In genomic region chr9:44479628-44480428, GRCm38 (mm10) we compare ENCODE assay signal across 8 mouse cellular contexts. TPM values are rescaled to one million over a fixed set of nuclear protein-coding genes. Genes with fewer than 3 reads are reported as not detected.
DNase-seq lines count a peak whose midpoint lies in the region; ATAC-seq lines count a peak whose summit lies in the region.

No protein-coding gene starts in this region.

- H3K9ac ChIP-seq in intestine, embryonic 16.5 days (ENCODE audit: low read depth, low read length), result peak overlapping the region; percentile 94

- no peaks in the 10 kb centered on the region for H3K36me3 ChIP-seq in intestine, embryonic 16.5 days (ENCODE audit: control insufficient read depth, insufficient read depth, low read length)

- WGBS in intestine, embryonic 16.5 days, result under 1% methylated on average over 26 of the region's 26 CpGs

- ATAC-seq in intestine, embryonic 16.5 days, result peak; percentile 47

- H3K27ac ChIP-seq in intestine, embryonic 16.5 days (ENCODE audit: low read length), result peak overlapping the region; percentile 98

- H3K4me2 ChIP-seq in intestine, embryonic 16.5 days (ENCODE audit: low read depth, low read length), result peak overlapping the region; percentile 83

- peaks cover 29% of the 10 kb centered on the region for H3K4me1 ChIP-seq in intestine, embryonic 16.5 days (ENCODE audit: control insufficient read depth, insufficient read depth, low read length)

- H3K9me3 ChIP-seq in intestine, embryonic 16.5 days (ENCODE audit: control insufficient read depth, low read length), result no peaks in the 10 kb centered on the region

- H3K4me3 ChIP-seq in intestine, embryonic 16.5 days (ENCODE audit: low read length), result peak overlapping the region; percentile 77

- intact Hi-C loops in gastrocnemius, postnatal 36 days (cut with DNase I), result no loop called here
- intact Hi-C loops in left cerebral cortex, postnatal 36 days (cut with DNase I), result loop anchor here (1.0 to 2.0 kb wide), 3 partner anchors 19 to 26 kb away; partner anchors contain the start of gene Upk2

- peak; percentile 80 for DNase-seq in ovary, adult 18-20 months (ENCODE audit: low spot score)
- no peak for DNase-seq in ovary, postnatal 14 days (ENCODE audit: low spot score)
- DNase-seq in embryo, embryonic 11 days, result peak; percentile 91
- peak; percentile 87 to 88 for DNase-seq in gastrocnemius, postnatal 36 days
- peak; percentile 89 for DNase-seq in left cerebral cortex, postnatal 36 days (ENCODE audit: low spot score in 2 of 2)
- peak; percentile 88 for DNase-seq in mesoderm, embryonic 11.5 days (ENCODE audit: low read depth, low spot score)
- peak; percentile 86 for DNase-seq in right cerebral cortex, postnatal 4 days

- no peaks in the 10 kb centered on the region for H3K27me3 ChIP-seq in intestine, embryonic 16.5 days (replicated peaks; ENCODE audit: control insufficient read depth, insufficient read depth, low read length)

RNA-seq across cellular contexts. Expression of gene Bcl9l, which starts 2.8 kb away (rescaled TPM):
- 10 to 100 TPM; 25.7 to 42.5 TPM for total RNA-seq in gastrocnemius, postnatal 36 days (2021)
- polyA plus RNA-seq in intestine, embryonic 16.5 days (2015; fragmentation: Nextera tagmentation; extraction: Ambion mirVana), result 5.1 and 5.9 TPM in 2 replicates
- total RNA-seq in left cerebral cortex, postnatal 36 days (2021), result 10 to 100 TPM; 58.1 to 70.0 TPM

RNA-seq across cellular contexts. Expression of gene Upk2, which starts 25.1 kb away (rescaled TPM):
- not detected for total RNA-seq in gastrocnemius, postnatal 36 days (2021)
- 0.61 and 0.80 TPM in 2 replicates for polyA plus RNA-seq in intestine, embryonic 16.5 days (2015; fragmentation: Nextera tagmentation; extraction: Ambion mirVana)
- not detected for total RNA-seq in left cerebral cortex, postnatal 36 days (2021)

RNA-seq across cellular contexts. Expression of gene Foxr1, which starts 38.9 kb away (rescaled TPM):
- total RNA-seq in gastrocnemius, postnatal 36 days (2021), result not detected
- polyA plus RNA-seq in intestine, embryonic 16.5 days (2015; fragmentation: Nextera tagmentation; extraction: Ambion mirVana), result not detected in 2 replicates
- total RNA-seq in left cerebral cortex, postnatal 36 days (2021), result not detected
